Mouse (Mus musculus) liver, embryonic 14.5 days (tissue): Measurements from ENCODE around the gene Vwa7. TPM values are rescaled to one million over a fixed set of nuclear protein-coding genes. Genes with fewer than 3 reads are reported as not detected.

Experiments used
- ATAC-seq: fragments of 200-750 bp; cut with Nextera tagmentation; 2 replicates; pipeline ENCODE4 v1.8.0; 2017; ENCODE audit warnings: moderate number of reproducible peaks, mild to moderate bottlenecking, moderate library complexity; ENCODE audit not compliant: insufficient read depth
- DNase-seq, 3 experiments: peaks; one replicate each; pipeline ENCODE4 v3.0.0-alpha.2; 2012 to 2013; ENCODE audit warnings: low read depth in 3 of 3, low spot score in 3 of 3
- H3K27ac ChIP-seq: fragments of 300-500 bp; sonication (generic); 2 replicates; pipeline ENCODE4 v1.5.1; 2014; ENCODE audit warnings: moderate library complexity, mild to moderate bottlenecking, control low read depth, inconsistent platforms
- H3K27me3 ChIP-seq: fragments of 300-500 bp; sonication (generic); 2 replicates; pipeline ENCODE4 v1.6.1; 2014; ENCODE audit warnings: mild to moderate bottlenecking, low read length, moderate library complexity; ENCODE audit not compliant: control insufficient read depth, insufficient read depth
- H3K36me3 ChIP-seq: fragments of 300-500 bp; sonication (generic); replicated peaks from 2 replicates; pipeline ENCODE4 v1.6.1; 2014; ENCODE audit warnings: low read depth; ENCODE audit not compliant: control insufficient read depth, insufficient read depth
- H3K4me1 ChIP-seq, 2 experiments: fragments of 200-500 bp in 1 of 2; fragments of 300-500 bp in 1 of 2; sonication (generic) in 1 of 2; replicated peaks; 2 replicates each; pipeline ENCODE4 v1.6.1; 2012 to 2014; ENCODE audit warnings: antibody characterized with exemption in 1 of 2, inconsistent platforms in 1 of 2, low read length in 1 of 2; ENCODE audit not compliant: control insufficient read depth in 2 of 2, insufficient read depth in 2 of 2
- H3K4me2 ChIP-seq: fragments of 300-500 bp; sonication (generic); 2 replicates; pipeline ENCODE4 v1.6.1; 2014; ENCODE audit warnings: low read depth, mild to moderate bottlenecking, control low read depth, moderate library complexity
- H3K4me3 ChIP-seq, 2 experiments: fragments of 200-500 bp in 1 of 2; fragments of 300-500 bp in 1 of 2; sonication (generic) in 1 of 2; 2 replicates each; pipeline ENCODE4 v1.5.1; 2012 to 2014; ENCODE audit warnings: low read depth in 2 of 2, low read length in 2 of 2, mild to moderate bottlenecking in 2 of 2, control low read depth in 1 of 2, inconsistent platforms in 1 of 2, moderate library complexity in 1 of 2; ENCODE audit not compliant: insufficient read depth in 1 of 2
- H3K9ac ChIP-seq: fragments of 300-500 bp; sonication (generic); replicated peaks from 2 replicates; pipeline ENCODE4 v1.6.1; 2014; ENCODE audit warnings: mild to moderate bottlenecking, control low read depth, moderate library complexity
- H3K9me3 ChIP-seq: fragments of 300-500 bp; sonication (generic); 2 replicates; pipeline ENCODE4 v1.6.1; 2016; ENCODE audit warnings: low read length, mixed read lengths; ENCODE audit not compliant: control insufficient read depth
- CTCF ChIP-seq: IDR thresholded peaks from 2 replicates; pipeline ENCODE4 v1.5.1; 2016; ENCODE audit warnings: antibody characterized with exemption, low read depth, control low read depth
- EP300 ChIP-seq: IDR thresholded peaks from 2 replicates; pipeline ENCODE4 v1.6.1; 2016; ENCODE audit warnings: antibody characterized with exemption, low read depth
- WGBS: fragments of 180-500 bp; shearing (Covaris S2); extraction: QIAGEN DNeasy Blood & Tissue Kit; methylation state at CpG from one replicate; pipeline ENCODE4 v1.1.7; 2014; ENCODE audit not compliant: insufficient replicate concordance; 5-methylcytosine and 5-hydroxymethylcytosine counted together
- polyA plus RNA-seq, 2 experiments: library from polyadenylated mRNA; depleted of rRNA in 1 of 2; stranded (reverse) in 1 of 2; unstranded in 1 of 2; fragments of >200 nt; fragmentation: Nextera tagmentation in 1 of 2; extraction: Ambion mirVana in 1 of 2; gene quantifications; 2 replicates each; pipeline versions ENCODE4 v1.2.1 to v1.2.3; 2012 to 2014

Gene Vwa7
- polyA plus RNA-seq, 2 experiments: 0.18 TPM; not detected in 1

GRCm38 (mm10) chr17:35024691-35025488 lies 8.5 kb downstream of the Vwa7 start:
- H3K9me3 ChIP-seq: no peaks in the 10 kb centered on the region
- no peak for DNase-seq
- H3K36me3 ChIP-seq: no peaks in the 10 kb centered on the region
- H3K27me3 ChIP-seq: no peaks in the 10 kb centered on the region
- ATAC-seq: no peak
- no peak overlapping the region for H3K27ac ChIP-seq
- no peak overlapping the region for H3K4me3 ChIP-seq
- peaks cover 21 to 35% of the 10 kb centered on the region in 2 experiments for H3K4me1 ChIP-seq
- H3K4me2 ChIP-seq: no peak overlapping the region
- H3K9ac ChIP-seq: no peak overlapping the region
- TF ChIP-seq CTCF (no peak), EP300 (no peak)
- 38% methylated on average over 10 of the region's 10 CpGs for WGBS

- Histone ChIP-seq H3K4me1 (peaks cover 20 to 36% of the 10 kb centered on the region in 2 experiments), H3K4me2 (no peak overlapping the region)
These were observed 9.8 kb downstream of the Vwa7 start for GRCm38 (mm10) chr17:35026206-35026605.

GRCm38 (mm10) chr17:35027277-35028068 lies 11.1 kb downstream of the Vwa7 start, which contains the start of gene Sapcd1:
Sapcd1 (minus strand) TSS chr17:35028016.
- no peak within 1 kb of the TSS for H3K4me2 ChIP-seq
- TF ChIP-seq EP300: no peak
- TF ChIP-seq CTCF: no peak
- H3K4me3 ChIP-seq: no peak within 1 kb of the TSS
- no peak within 1 kb of the TSS for H3K27ac ChIP-seq
- no peak within 1 kb of the TSS for H3K9ac ChIP-seq
- 46% methylated on average over 13 of the region's 13 CpGs for WGBS
- ATAC-seq (0 out of 2 replicates have a peak, but pooled peaks have one; percentile 36), DNase-seq (no peak)
- peaks cover 11 to 31% of the 10 kb centered on the region in 2 experiments for H3K4me1 ChIP-seq
- H3K27me3 ChIP-seq: no peaks in the 10 kb centered on the region
- H3K36me3 ChIP-seq: no peaks in the 10 kb centered on the region
- no peaks in the 10 kb centered on the region for H3K9me3 ChIP-seq

More at GRCm38 (mm10) chr17:35026206-35026605, 9.8 kb downstream of the Vwa7 start:
- DNase-seq: no peak
- Histone ChIP-seq H3K4me3 (no peak overlapping the region), H3K27me3 (no peaks in the 10 kb centered on the region), H3K27ac (no peak overlapping the region), H3K36me3 (no peaks in the 10 kb centered on the region), H3K9me3 (no peaks in the 10 kb centered on the region), H3K9ac (no peak overlapping the region)
- ATAC-seq: no peak
- WGBS: 72% methylated on average over 5 of the region's 5 CpGs
- TF ChIP-seq EP300 (no peak), CTCF (no peak)

GRCm38 (mm10) chr17:35028315-35028714 lies 11.9 kb downstream of the Vwa7 start:
- H3K9ac ChIP-seq: no peak overlapping the region
- H3K9me3 ChIP-seq: no peaks in the 10 kb centered on the region
- no peak overlapping the region for H3K27ac ChIP-seq
- TF ChIP-seq CTCF (no peak), EP300 (no peak)
- H3K27me3 ChIP-seq: no peaks in the 10 kb centered on the region
- H3K4me2 ChIP-seq: no peak overlapping the region
- H3K4me1 ChIP-seq: peaks cover 6 to 22% of the 10 kb centered on the region in 2 experiments
- WGBS: 45% methylated on average over 2 of the region's 2 CpGs
- no peak overlapping the region for H3K4me3 ChIP-seq
- ATAC-seq (no peak), DNase-seq (no peak)
- no peaks in the 10 kb centered on the region for H3K36me3 ChIP-seq
